ENCODE assay signal across 1 mouse cellular context in the genomic region with DNA sequence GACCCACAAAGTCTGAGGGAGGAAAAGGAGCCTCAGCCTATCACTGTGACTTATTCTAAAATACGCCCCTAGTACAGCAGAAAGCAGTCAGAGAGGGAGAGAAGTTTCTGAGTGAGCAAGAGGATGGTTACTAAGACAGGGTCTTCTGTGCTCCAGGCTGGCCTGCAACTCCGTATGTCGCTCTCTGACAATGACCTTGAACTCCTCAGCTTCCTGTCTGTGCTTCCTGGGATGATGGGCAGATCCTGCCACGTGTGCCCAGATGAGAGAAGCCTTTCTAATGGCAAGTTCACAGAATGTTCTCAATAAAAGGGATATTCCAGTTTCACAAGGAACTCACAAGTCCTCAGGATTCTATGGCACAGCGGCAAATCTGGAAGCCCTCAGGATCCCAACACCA.
TF ChIP-seq lines count a peak whose summit lies in the region.

No protein-coding gene starts in this region.

TF ChIP-seq in myocyte, 11 proteins besides CTCF, POLR2A, EP300 and RAD21 (continued from another document):
- TF ChIP-seq TCF12 (IDR thresholded peaks at IDR 0.05; ENCODE audit: insufficient read depth, poor library complexity, severe bottlenecking) (no peak), POLR2AphosphoS2 (IDR thresholded peaks at IDR 0.05; ENCODE audit: insufficient read length, low read depth) (no peak), TCF3 (IDR thresholded peaks at IDR 0.05; ENCODE audit: insufficient read length, low read depth) (no peak), CEBPB (IDR thresholded peaks at IDR 0.05; ENCODE audit: insufficient read depth, poor library complexity, severe bottlenecking) (no peak), SRF (IDR thresholded peaks at IDR 0.05; ENCODE audit: control insufficient read depth, insufficient read length, low read depth) (no peak), MAX (IDR thresholded peaks at IDR 0.05; ENCODE audit: low read depth) (no peak)
